Mouse (Mus musculus): ENCODE data around the gene Dmxl2. TPM values are rescaled to one million over a fixed set of nuclear protein-coding genes. Genes with fewer than 3 reads are reported as not detected.

Gene Dmxl2
- polyA plus RNA-seq, 1 experiment from 2014 or later = 11.4 TPM

DNA sequence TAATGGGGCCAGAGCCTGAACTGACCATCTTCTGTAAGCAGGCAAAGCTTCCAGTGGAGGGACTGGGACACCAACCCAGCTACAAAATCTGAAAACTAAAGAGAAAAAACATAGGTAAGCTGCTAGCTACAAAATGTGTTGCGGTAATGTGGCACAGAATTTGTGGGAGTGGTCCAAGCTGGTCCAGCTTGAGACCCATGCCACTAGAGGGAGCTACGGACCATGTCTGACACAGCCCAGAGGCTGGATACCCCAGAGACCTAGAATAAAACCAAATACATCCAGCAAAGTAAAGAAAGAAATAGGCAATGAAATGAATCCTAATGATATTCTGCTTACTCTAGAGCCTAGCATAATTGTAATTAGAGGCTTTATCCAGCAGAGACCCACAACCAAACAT, 63.2 kb downstream of the Dmxl2 start:
- Histone ChIP-seq H3K9ac (ENCODE audit: low read length) (no peak overlapping the region), H3K4me2 (ENCODE audit: low read length) (no peak overlapping the region), H3K4me1 (ENCODE audit: control insufficient read depth in 2 of 2, insufficient read depth in 2 of 2, low read length in 2 of 2) (no peaks in the 10 kb centered on the region), H3K4me3 (ENCODE audit: control insufficient read depth in 1 of 2, insufficient read depth in 1 of 2, low read depth in 1 of 2, low read length in 2 of 2) (no peak overlapping the region), H3K36me3 (ENCODE audit: control insufficient read depth, insufficient read depth, low read length) (no peaks in the 10 kb centered on the region), H3K27me3 (ENCODE audit: control insufficient read depth, insufficient read depth, low read length) (no peaks in the 10 kb centered on the region), H3K27ac (replicated peaks in 1 of 2; ENCODE audit: control insufficient read depth in 1 of 2, insufficient read depth in 1 of 2, low read depth in 2 of 2, low read length in 2 of 2) (no peak overlapping the region), H3K9me3 (ENCODE audit: control insufficient read depth, low read length) (no peaks in the 10 kb centered on the region)
- no peak for ATAC-seq (ENCODE audit: insufficient number of reproducible peaks, insufficient read depth, low FRiP score, low read depth)
- 30% methylated on average over 2 of the region's 2 CpGs for WGBS

- no peaks in the 10 kb centered on the region for H3K27me3 ChIP-seq (ENCODE audit: control insufficient read depth, insufficient read depth, low read length)
- H3K4me3 ChIP-seq (ENCODE audit: control insufficient read depth in 1 of 2, insufficient read depth in 1 of 2, low read depth in 1 of 2, low read length in 2 of 2) = no peak overlapping the region
- H3K9ac ChIP-seq (ENCODE audit: low read length) = no peak overlapping the region
- ATAC-seq (ENCODE audit: insufficient number of reproducible peaks, insufficient read depth, low FRiP score, low read depth) = no peak
- no peaks in the 10 kb centered on the region for H3K4me1 ChIP-seq (ENCODE audit: control insufficient read depth in 2 of 2, insufficient read depth in 2 of 2, low read length in 2 of 2)
- H3K9me3 ChIP-seq (ENCODE audit: control insufficient read depth, low read length) = no peaks in the 10 kb centered on the region
- H3K36me3 ChIP-seq (ENCODE audit: control insufficient read depth, insufficient read depth, low read length) = no peaks in the 10 kb centered on the region
- no peak overlapping the region for H3K27ac ChIP-seq (replicated peaks in 1 of 2; ENCODE audit: control insufficient read depth in 1 of 2, insufficient read depth in 1 of 2, low read depth in 2 of 2, low read length in 2 of 2)
- H3K4me2 ChIP-seq (ENCODE audit: low read length) = no peak overlapping the region
- 83% methylated on average over 2 of the region's 2 CpGs for WGBS
These were observed 85.2 kb downstream of the Dmxl2 start for GRCm38 (mm10) chr9:54416238-54416637.

GRCm38 (mm10) chr9:54356756-54357155, 144.7 kb downstream of the Dmxl2 start:
- 91% methylated on average over 6 of the region's 8 CpGs for WGBS
- Histone ChIP-seq H3K4me3 (ENCODE audit: control insufficient read depth in 1 of 2, insufficient read depth in 1 of 2, low read depth in 1 of 2, low read length in 2 of 2) (no peak overlapping the region), H3K9me3 (ENCODE audit: control insufficient read depth, low read length) (no peaks in the 10 kb centered on the region), H3K36me3 (ENCODE audit: control insufficient read depth, insufficient read depth, low read length) (no peaks in the 10 kb centered on the region), H3K27me3 (ENCODE audit: control insufficient read depth, insufficient read depth, low read length) (no peaks in the 10 kb centered on the region), H3K4me2 (ENCODE audit: low read length) (no peak overlapping the region), H3K27ac (replicated peaks in 1 of 2; ENCODE audit: control insufficient read depth in 1 of 2, insufficient read depth in 1 of 2, low read depth in 2 of 2, low read length in 2 of 2) (no peak overlapping the region), H3K9ac (ENCODE audit: low read length) (no peak overlapping the region), H3K4me1 (ENCODE audit: control insufficient read depth in 2 of 2, insufficient read depth in 2 of 2, low read length in 2 of 2) (no peaks in the 10 kb centered on the region)
- ATAC-seq (ENCODE audit: insufficient number of reproducible peaks, insufficient read depth, low FRiP score, low read depth) = no peak

GRCm38 (mm10) chr9:54342026-54342425, 159.4 kb downstream of the Dmxl2 start:
- Histone ChIP-seq H3K36me3 (ENCODE audit: control insufficient read depth, insufficient read depth, low read length) (no peaks in the 10 kb centered on the region), H3K9ac (ENCODE audit: low read length) (no peak overlapping the region), H3K9me3 (ENCODE audit: control insufficient read depth, low read length) (no peaks in the 10 kb centered on the region), H3K27ac (replicated peaks in 1 of 2; ENCODE audit: control insufficient read depth in 1 of 2, insufficient read depth in 1 of 2, low read depth in 2 of 2, low read length in 2 of 2) (no peak overlapping the region), H3K27me3 (ENCODE audit: control insufficient read depth, insufficient read depth, low read length) (no peaks in the 10 kb centered on the region), H3K4me3 (ENCODE audit: control insufficient read depth in 1 of 2, insufficient read depth in 1 of 2, low read depth in 1 of 2, low read length in 2 of 2) (no peak overlapping the region), H3K4me2 (ENCODE audit: low read length) (no peak overlapping the region), H3K4me1 (ENCODE audit: control insufficient read depth in 2 of 2, insufficient read depth in 2 of 2, low read length in 2 of 2) (no peaks in the 10 kb centered on the region)
- no peak for ATAC-seq (ENCODE audit: insufficient number of reproducible peaks, insufficient read depth, low FRiP score, low read depth)
- WGBS = 70% methylated on average over 7 of the region's 7 CpGs

DNA sequence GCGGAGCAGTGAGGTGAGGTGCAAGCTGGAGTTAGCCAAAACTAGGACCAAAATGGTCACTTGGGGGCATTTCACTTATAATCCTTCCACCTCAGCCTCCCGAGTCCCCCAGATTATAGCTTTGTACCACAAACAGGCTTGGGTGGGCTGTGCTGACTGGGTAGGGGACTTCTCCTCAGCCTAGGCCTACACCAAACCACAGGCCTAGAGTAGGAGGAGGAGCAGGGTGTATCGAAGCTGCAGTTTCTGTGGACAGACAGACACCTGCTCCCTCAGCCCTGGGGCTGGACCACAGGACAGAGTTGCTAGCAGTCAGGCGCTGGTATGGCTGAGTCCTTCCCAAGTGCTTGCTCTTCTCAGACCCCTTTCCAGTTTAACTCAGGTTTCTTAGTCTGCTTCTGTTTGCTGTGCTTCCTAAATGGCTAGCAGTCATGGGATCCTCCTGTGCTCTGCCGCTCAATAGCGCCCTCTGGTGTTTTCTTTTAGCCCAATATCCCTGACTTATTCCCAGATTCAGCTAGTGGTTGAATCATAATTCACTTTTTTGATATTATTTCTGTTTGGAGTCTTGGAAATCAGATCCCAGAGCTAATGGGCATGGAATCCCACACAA, 164.8 kb downstream of the Dmxl2 start:
- WGBS = 47% methylated on average over 6 of the region's 6 CpGs
- no peak overlapping the region for H3K4me2 ChIP-seq (ENCODE audit: low read length)
- H3K9me3 ChIP-seq (ENCODE audit: control insufficient read depth, low read length) = no peaks in the 10 kb centered on the region
- H3K4me1 ChIP-seq (ENCODE audit: control insufficient read depth in 2 of 2, insufficient read depth in 2 of 2, low read length in 2 of 2) = no peaks in the 10 kb centered on the region
- no peaks in the 10 kb centered on the region for H3K27me3 ChIP-seq (ENCODE audit: control insufficient read depth, insufficient read depth, low read length)
- H3K9ac ChIP-seq (ENCODE audit: low read length) = no peak overlapping the region
- H3K4me3 ChIP-seq (ENCODE audit: control insufficient read depth in 1 of 2, insufficient read depth in 1 of 2, low read depth in 1 of 2, low read length in 2 of 2) = no peak overlapping the region
- ATAC-seq (ENCODE audit: insufficient number of reproducible peaks, insufficient read depth, low FRiP score, low read depth) = no peak
- H3K27ac ChIP-seq (replicated peaks in 1 of 2; ENCODE audit: control insufficient read depth in 1 of 2, insufficient read depth in 1 of 2, low read depth in 2 of 2, low read length in 2 of 2) = no peak overlapping the region
- no peaks in the 10 kb centered on the region for H3K36me3 ChIP-seq (ENCODE audit: control insufficient read depth, insufficient read depth, low read length)

DNA sequence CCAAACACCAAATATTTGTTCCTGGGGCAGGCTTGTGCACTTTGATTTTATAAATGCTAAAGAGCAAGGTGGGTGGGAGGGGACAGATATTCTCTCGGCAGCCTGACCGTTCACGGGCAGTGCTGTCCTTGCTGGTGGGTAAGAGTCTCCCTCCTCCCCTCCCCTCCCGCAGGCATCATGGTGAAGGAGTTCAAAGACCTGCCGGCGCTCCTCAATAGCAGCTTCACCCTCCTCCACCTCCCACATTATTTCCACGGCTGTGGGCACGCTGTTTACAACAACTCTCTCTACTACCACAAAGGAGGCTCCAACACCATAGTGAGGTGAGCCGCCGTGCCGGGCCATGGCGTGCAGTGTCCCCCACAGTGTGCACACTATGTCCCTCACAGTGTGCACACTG, 165.8 kb downstream of the Dmxl2 start:
- H3K4me3 ChIP-seq (ENCODE audit: control insufficient read depth in 1 of 2, insufficient read depth in 1 of 2, low read depth in 1 of 2, low read length in 2 of 2) = no peak overlapping the region
- 83% methylated on average over 12 of the region's 12 CpGs for WGBS
- H3K36me3 ChIP-seq (ENCODE audit: control insufficient read depth, insufficient read depth, low read length) = no peaks in the 10 kb centered on the region
- no peak overlapping the region for H3K27ac ChIP-seq (replicated peaks in 1 of 2; ENCODE audit: control insufficient read depth in 1 of 2, insufficient read depth in 1 of 2, low read depth in 2 of 2, low read length in 2 of 2)
- no peak overlapping the region for H3K4me2 ChIP-seq (ENCODE audit: low read length)
- no peak overlapping the region for H3K9ac ChIP-seq (ENCODE audit: low read length)
- no peaks in the 10 kb centered on the region for H3K27me3 ChIP-seq (ENCODE audit: control insufficient read depth, insufficient read depth, low read length)
- no peaks in the 10 kb centered on the region for H3K4me1 ChIP-seq (ENCODE audit: control insufficient read depth in 2 of 2, insufficient read depth in 2 of 2, low read length in 2 of 2)
- no peak for ATAC-seq (ENCODE audit: insufficient number of reproducible peaks, insufficient read depth, low FRiP score, low read depth)
- H3K9me3 ChIP-seq (ENCODE audit: control insufficient read depth, low read length) = no peaks in the 10 kb centered on the region

DNA sequence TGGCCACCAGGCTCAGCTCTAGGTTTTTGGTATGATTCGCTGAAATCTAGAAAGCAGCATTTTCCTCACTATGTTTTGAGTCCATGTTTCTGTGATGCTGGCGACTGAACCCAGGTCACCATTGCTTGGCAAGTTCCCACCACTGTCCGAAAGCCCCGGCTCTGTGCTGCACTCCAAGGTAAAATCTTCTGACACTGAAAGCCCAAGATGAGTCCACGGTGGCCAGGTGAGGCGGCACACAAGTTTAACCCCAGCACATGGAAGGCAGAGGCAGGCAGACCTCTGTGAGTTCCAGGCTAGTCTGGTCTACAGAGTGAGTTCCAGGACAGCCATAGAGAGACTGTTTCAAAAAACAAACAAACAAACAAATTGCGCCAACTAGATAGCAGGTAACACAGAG, 172.2 kb downstream of the Dmxl2 start:
- no peak for ATAC-seq (ENCODE audit: insufficient number of reproducible peaks, insufficient read depth, low FRiP score, low read depth)
- Histone ChIP-seq H3K4me2 (ENCODE audit: low read length) (no peak overlapping the region), H3K9me3 (ENCODE audit: control insufficient read depth, low read length) (no peaks in the 10 kb centered on the region), H3K9ac (ENCODE audit: low read length) (no peak overlapping the region), H3K4me3 (ENCODE audit: control insufficient read depth in 1 of 2, insufficient read depth in 1 of 2, low read depth in 1 of 2, low read length in 2 of 2) (no peak overlapping the region), H3K36me3 (ENCODE audit: control insufficient read depth, insufficient read depth, low read length) (no peaks in the 10 kb centered on the region), H3K27me3 (ENCODE audit: control insufficient read depth, insufficient read depth, low read length) (no peaks in the 10 kb centered on the region), H3K27ac (replicated peaks in 1 of 2; ENCODE audit: control insufficient read depth in 1 of 2, insufficient read depth in 1 of 2, low read depth in 2 of 2, low read length in 2 of 2) (no peak overlapping the region), H3K4me1 (ENCODE audit: control insufficient read depth in 2 of 2, insufficient read depth in 2 of 2, low read length in 2 of 2) (no peaks in the 10 kb centered on the region)
- WGBS = 84% methylated on average over 7 of the region's 7 CpGs

DNA sequence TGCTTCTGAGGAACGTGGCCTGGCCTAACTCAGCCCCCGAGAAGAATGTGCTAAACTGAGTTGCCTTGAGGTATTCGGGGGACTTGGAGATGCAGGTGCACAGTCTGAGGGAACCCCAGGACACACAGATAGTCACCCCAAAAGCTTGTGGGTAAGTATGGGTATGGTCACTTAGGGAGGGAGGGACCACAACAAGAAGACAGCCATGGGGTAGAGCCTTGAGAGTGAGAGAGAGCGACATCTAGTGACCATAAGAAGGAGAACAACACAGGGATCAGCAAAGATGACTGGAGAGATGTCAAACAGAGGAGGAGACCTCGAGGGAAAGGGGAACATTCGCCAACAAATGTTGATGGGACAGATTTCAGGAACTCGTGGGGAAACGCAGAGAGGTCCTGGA, 178.0 kb downstream of the Dmxl2 start:
- Histone ChIP-seq H3K27ac (replicated peaks in 1 of 2; ENCODE audit: control insufficient read depth in 1 of 2, insufficient read depth in 1 of 2, low read depth in 2 of 2, low read length in 2 of 2) (no peak overlapping the region), H3K4me1 (ENCODE audit: control insufficient read depth in 2 of 2, insufficient read depth in 2 of 2, low read length in 2 of 2) (no peaks in the 10 kb centered on the region), H3K4me2 (ENCODE audit: low read length) (no peak overlapping the region), H3K36me3 (ENCODE audit: control insufficient read depth, insufficient read depth, low read length) (no peaks in the 10 kb centered on the region), H3K9me3 (ENCODE audit: control insufficient read depth, low read length) (no peaks in the 10 kb centered on the region), H3K27me3 (ENCODE audit: control insufficient read depth, insufficient read depth, low read length) (no peaks in the 10 kb centered on the region), H3K9ac (ENCODE audit: low read length) (no peak overlapping the region), H3K4me3 (ENCODE audit: control insufficient read depth in 1 of 2, insufficient read depth in 1 of 2, low read depth in 1 of 2, low read length in 2 of 2) (no peak overlapping the region)
- ATAC-seq (ENCODE audit: insufficient number of reproducible peaks, insufficient read depth, low FRiP score, low read depth) = no peak
- 37% methylated on average over 8 of the region's 8 CpGs for WGBS

Data from heart, embryonic 14.5 days (tissue).